Mouse (Mus musculus) induced T-regulatory cell, adult 2 months (primary cell): ENCODE results near the gene Cbx1.
A peak's percentile ranks its signal among the peaks of the same experiment; 100 is the strongest.

Experiments
- DNase-seq: peaks from one replicate; pipeline ENCODE4 v3.0.0-alpha.2; 2012; ENCODE audit warnings: low read depth

Cbx1 gene

DNA sequence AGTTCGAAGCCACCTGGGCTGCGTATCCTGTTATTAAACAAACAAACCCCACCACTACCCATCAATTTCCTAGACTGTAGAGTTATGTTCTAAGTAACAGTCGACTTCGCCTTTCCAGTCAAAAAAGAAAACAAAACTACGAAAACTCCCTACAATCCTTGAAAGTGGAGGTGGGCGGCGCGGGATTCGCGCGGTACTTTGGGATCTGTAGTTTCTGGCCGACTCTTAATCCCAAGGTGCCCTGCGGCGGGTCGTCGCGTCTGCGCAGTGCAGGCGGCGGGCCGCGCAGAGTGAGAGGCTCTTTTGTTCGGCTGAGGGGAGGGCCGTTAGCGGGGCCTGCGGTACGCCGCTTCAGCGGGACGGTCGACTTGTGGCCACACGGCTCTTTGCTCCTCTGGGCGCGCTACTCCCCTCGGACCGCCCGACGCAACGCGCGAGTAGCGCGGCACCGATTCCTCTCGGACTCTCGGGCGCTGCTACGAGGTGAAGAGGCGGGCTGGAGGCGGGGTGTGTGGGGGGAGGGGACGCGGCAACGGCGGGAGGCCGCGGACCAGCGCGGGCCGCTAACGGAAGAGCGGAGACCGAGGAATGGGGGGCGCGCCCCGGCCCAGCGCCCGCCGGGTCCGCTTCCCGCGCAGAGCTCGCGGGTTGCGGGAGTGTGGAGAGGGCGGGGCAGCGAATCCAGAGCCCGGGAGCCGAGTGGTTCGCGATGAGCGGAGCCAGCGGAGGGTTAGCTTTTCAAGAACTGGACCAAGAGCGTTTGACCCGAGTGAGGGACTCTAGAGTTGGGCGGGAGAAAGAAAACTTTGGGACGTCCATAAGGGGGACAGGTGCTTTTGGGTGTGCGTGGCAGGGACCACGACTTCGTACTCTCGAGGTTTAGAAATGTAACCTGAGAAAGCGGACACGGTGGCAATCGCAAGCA is at the start of gene Cbx1:
Cbx1 (plus strand) TSS at position 257 of the 925 bp plus-strand sequence.
- DNase-seq = peak; percentile 94

DNA sequence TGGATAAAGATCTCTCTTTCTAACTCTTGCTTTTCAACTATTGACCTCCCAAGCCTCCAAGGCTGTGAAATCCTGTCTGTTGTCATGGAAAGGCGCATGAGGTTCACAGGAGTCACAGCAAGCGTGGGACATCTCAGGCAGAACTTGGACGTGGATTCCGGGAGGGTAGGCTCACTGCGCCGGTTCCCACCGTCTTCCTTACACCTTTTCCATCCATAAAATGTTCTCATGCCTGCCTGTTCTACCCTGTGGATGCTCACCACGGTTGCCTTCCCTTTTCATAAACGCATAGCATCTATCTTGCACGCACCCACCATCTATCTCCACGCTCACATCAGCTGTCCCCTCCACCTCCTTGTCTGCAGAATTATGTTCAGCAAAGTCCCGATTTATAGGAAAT is 48.1 kb upstream of the Cbx1 start:
- DNase-seq = no peak

DNA sequence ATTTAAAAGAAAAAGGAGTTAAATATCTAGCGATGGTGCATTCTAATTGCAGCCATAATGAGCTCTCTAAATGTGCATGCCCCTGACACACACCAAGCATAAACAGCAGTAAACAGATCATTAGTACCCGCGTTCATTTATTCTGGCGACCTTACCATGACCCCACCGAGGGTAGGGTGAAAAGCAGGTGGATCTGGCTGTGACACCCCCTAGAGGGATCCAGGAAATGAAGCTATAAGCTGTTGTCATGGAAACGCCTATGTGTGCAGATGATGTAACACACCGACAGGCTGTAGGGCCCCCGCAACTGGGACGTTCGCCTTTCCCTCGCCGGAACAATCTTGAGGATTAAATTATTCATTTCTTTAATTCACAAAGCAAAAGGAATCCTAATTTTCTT is 46.9 kb upstream of the Cbx1 start:
- no peak for DNase-seq

DNA sequence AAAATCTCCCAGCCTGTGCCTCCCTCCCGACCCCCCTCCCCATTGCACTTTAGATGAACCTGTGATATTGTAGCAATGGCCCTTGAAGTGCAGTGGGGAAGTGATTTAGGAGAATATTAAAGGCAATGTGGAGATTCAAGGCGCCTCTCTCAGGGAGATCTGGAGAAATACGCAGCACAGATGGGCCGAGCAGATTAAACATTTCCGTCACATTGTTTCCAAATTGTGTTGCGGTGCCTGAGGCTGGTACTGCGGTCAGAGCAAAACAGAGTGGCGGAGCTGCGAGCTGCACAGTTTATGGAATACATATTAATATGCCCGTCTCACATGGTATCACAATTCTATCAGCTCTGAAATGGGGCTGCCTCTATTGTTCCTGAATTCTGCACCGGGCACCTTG is 45.9 kb upstream of the Cbx1 start:
- no peak for DNase-seq

DNA sequence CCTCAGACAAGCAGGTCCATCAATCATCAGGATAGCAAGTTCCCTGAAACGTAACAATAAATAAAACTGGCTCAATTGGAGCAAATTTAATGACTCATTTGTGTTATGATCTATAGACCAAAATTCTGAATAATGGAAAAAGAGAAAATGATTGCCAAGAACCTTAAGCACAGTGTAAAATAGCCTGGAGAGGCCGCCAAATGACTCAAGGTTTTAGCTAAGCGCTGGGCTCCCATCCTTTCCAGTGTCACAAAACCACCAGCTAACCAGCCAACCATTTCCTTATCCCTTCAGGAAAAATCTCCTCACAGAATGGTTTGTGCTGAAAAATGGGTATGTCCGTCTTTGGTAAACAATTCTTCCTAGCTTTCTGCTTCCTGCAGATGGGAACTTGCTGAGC is 45.0 kb upstream of the Cbx1 start:
- no peak for DNase-seq

DNA sequence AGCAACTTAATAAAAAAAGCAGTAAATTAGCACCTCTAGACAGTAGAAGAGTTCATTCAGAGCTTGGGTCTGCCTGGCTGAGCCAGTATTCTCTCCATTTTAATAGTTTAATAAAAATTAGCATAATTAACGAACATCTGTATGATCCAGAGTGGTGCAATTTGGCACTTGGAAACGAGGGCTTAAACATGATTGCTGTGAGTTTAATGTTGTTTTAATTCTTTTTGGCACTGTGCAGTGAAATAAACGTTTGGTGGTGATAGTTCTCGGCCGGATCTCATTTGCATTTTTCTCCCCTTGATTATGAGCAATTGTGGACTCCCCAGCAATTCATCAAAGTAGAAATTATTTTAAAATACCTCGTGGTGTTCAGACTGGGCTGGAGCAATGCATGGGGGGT is 42.3 kb upstream of the Cbx1 start:
- DNase-seq = no peak

DNA sequence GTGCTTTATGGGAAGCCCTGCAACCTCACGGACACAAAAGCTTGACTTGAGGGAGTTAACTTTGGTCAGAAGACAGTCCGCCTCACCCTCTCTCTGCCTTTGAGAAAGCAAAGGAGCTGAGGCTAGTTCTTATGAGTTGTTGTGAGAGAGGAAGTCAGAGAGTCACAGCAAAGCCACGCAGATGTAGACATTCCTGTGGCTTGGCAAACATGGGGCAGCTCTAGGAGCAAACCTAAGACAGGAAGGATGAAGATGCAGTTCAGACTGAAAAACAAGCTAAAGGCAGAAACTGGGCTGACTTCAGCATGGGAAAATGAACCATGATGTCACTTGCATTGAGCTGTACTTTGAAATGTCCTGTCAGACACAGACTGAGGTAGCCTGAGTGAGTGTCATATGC is 41.4 kb upstream of the Cbx1 start:
- DNase-seq = no peak

DNA sequence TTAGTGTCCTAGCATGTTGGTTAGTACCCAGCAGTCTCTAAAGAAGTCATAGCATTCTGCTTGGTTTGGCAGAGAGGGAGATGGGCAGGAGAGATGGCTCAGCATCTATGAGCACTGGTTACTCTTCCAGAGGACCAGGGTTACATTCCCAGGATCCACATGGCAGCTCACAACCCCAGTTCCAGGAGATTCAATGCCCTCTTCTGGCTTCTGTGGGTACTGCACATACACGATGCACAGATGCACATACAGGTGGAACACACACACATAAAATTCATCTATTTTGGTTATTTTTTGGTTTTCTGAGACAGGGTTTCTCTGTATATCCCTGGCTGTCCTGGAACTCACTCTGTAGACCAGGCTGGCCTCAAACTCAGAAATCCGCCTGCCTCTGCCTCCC is 33.6 kb upstream of the Cbx1 start:
- peak; percentile 48 for DNase-seq

DNA sequence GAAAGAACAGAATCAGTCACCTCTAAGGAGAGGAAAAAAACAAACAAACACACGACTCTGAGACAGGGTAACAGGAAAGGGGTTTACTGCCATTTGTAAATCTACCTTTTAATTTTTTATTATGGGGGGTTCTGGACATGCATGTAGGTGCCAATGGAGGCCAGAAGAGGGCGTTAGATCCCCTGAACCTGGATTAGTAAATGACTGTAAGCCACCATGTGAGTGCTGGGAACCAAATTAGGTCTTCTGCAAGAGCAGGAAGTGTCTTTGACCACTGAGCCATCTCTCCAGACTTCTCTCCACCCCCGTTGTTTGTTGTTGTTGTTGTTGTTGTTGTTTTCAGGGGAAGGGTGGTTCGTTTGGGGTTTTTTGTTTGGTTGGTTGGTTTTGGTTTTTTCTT is 31.5 kb upstream of the Cbx1 start:
- peak; percentile 25 for DNase-seq

DNA sequence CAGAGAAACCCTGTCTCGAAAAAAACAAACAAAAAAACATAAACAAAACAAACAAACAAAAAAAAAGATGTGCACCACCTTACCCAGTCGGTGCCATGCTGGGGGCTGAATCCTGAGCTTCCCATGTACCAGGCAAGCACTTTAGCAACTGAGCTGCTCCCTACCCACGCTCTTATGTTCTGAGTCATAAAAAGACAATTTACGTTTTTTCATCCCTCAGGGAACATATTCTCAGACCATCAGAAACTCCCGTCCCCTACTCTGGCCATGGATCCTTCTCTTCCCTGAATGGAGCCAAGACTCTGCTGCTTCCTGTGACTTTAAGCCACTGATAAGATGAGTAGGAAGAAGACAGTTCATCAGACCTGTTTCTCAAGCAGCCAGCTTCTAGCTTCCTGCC is 30.5 kb upstream of the Cbx1 start:
- DNase-seq = no peak

DNA sequence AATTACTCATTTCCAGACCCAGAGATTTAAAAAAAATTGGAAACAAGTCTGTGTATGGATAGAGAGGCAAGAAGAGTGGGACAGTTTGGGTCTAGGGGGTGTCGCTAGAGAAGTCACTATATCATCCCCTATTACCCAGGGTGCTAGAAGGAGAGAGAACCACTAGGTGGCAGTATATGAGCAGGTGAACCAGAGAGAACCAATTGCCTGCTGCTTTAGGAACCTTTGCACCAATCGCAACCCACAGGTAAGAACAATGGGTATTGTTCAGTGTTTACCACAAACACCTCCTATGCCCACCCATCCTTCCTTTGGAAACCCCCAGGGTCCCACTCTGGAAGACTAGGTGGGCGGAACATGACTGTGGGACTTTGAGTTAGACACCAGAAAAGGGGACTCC is 28.9 kb upstream of the Cbx1 start:
- peak; percentile 88 for DNase-seq

DNA sequence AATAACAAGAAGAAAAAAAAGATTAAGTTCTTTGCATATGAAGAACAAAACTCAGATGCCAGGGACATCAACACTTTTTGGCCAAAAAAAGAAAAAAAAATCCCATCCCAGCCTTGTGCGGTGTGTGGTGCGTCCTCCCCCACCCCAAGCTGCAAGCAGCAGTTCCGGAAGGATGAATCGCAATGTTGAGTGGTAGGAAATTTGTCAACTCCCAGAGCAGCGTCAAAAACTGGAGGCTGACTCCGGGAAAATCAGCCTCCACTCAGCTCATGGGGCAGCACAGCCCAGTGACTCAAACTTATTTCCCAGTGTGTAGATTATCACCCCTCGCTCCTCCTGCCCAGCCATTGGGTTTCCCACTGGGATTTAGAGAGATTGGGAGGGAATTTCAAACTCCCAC is 26.9 kb upstream of the Cbx1 start:
- no peak for DNase-seq

DNA sequence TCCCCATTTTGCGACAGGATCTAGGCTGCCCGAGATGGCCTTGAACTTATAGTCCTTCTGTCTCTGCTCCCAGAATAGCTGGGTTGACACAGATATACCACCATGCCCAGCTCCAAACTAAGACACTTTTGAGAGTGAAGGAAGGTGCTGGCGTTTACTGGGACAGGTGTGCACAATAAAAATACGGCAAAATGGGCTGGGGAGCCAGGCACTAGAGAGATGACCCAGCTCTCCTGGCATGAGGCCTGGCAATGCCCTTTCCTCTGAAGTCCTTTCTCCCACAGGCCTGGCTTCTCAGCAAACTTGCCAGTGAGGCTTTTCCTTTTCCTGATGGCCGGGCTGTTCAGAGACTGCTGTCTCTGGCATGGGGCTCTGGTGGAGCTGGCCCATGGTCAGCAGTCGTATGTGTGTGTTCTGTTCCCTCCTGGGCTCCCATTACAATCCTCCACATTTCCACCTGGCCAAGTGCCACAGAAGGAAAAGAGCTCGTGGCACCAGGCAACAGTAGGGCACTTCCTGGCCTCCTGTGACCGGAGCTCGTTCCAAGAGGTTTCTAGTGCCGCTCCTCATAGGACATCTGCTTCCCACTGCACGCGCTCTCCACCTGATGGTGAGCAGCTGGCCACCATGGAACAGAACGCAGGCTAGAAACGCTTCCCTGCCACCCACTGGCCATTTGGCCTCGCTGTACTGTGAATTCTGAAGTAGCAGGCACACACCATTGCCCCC is 26.0 kb upstream of the Cbx1 start:
- no peak for DNase-seq

DNA sequence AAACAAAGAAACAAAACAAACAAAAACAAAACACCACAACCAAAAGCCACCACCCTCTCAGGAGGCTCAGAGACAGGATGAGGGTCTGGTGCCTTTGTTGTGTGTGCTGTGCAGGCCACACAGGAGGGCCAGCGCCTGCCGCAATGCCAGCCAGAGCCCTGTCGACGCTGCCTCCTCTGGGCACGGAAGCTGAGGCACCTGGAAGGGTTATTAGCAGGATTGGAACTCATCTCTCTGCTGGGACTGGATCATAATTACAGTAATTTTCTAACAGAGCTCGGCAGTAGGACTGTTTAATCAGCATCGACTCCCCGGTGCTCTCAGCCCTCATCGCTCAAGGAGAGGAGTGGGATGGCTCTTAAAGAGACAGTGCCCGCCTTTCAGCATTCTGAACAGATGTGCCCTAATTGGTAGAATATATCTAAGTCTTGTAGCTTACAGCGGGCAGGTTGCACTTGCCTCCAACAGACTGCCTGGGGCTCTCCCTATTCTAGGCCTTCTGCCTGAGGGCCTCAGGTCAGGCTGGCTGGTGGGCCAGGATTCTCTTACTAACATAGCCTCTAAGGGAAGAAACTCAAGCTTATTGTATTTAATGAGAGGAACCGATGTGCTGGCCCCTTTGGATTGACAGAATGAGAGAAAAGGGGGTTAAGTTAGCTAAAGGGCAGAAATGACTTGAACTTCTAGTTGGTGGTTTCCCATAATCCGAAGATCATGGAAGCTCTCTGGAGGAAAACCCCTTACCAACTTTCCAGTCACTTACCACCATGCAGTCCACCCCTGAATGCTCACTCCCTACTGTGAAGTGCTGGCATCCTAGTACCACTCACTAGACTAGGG is 24.2 kb upstream of the Cbx1 start:
- DNase-seq = no peak

DNA sequence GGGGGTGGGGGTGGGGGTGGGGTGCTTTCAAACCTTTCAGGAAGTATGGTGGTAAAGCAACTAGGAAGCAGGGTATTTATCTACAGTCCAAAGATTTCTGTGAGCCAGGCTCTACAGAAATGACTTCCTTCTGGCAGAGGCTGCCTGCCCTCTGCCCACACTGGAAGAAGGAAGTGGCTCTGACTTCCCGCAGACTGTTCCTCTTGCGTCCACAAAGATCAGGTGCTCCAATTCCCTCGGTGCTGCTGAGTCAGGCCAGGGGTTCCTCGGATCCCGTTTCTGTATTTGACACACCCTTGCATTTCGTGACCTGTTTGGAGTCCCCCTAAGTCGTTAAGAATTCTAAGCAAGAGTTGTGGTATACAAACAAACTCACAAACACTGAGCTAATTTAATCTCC is 23.3 kb upstream of the Cbx1 start:
- no peak for DNase-seq

DNA sequence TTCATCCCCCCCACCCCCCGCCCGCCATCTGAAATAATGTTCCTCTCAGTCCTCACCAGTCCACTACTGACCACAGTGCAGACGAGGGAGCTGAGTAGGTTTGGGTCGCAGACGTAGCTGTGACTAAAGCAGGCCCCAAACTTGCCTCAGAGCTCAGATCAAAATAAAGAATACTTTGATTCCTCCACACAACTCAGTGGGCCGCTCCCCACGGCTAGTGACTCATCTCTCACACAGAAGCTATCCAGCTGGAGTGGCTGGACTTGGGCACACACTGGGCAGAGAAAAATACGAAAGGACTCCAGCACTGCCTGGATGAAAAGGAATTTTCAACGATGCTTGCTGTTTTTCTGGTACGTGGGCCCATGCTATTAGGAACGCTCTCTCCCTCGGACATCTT is 22.4 kb upstream of the Cbx1 start:
- DNase-seq = no peak

DNA sequence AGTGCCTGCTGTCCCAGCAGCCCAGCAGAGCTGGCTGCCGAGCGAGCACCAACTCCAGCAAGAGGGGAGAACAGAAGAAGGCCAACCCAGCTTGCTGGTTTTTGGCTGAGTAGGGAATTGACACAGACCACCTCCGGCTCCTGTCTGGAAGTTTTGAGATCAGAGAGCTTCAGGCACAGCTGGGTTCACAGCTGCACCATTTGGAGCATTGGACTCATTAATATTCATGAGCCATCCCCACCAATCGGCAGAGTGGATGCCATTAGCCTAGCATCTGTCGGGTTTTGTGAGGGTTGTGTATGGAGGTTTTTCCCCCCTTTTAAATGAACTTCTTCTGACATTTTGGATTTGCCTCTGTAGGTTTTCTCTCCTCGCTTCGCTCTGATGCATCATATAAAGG is 21.8 kb upstream of the Cbx1 start:
- no peak for DNase-seq

DNA sequence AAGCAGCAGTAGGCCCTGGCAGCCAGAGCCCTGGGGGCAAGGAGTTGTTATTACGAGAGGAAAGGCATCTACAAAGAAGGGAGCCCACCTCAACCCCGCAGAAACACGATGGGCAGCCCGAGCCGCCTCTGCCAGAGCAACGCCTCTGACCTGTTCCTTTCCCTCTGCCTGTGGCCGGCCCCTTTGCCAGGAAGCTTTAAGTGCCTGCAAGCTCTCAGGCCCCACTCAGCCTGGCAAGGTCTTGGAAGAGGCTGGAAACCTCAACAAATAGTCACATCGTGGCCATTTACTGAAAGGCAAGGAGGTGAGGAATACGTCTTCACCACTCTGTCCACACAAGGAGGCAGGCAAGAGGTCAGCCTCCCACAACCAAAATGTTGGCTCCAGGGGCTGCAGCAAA is 20.7 kb upstream of the Cbx1 start:
- no peak for DNase-seq

DNA sequence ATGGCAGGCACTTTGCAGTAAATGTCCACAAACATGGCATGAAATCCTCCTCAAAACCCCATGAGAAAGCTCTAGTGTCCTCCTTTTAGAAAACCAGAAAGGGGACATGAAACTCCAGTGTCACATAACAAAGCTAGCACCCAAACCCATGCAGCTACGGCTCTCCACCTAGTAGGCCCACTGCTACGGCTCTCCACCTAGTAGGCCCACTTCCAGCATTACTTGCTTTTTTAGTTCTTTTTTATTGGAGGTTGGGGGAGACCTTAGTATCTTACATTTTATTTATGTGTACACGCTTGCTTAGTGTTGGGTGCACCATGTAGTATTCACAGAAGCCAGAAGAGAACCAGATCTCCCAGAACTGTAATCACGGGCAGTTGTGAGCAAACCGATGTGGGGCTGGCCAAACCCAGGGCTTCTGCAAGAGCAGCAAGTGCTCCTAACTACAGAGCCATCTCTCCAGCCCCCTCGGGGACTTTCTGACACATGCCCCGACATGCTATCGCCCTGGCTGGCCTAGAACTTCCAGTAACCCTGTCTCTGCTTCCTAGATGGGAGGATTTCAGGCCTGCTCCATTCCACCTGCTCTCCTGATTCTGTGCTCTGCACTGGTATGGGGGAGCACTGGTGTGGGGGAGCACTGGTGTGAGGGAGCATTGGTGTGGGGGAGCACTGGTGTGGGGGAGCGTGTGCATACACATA is 17.5 kb upstream of the Cbx1 start:
- DNase-seq = no peak

DNA sequence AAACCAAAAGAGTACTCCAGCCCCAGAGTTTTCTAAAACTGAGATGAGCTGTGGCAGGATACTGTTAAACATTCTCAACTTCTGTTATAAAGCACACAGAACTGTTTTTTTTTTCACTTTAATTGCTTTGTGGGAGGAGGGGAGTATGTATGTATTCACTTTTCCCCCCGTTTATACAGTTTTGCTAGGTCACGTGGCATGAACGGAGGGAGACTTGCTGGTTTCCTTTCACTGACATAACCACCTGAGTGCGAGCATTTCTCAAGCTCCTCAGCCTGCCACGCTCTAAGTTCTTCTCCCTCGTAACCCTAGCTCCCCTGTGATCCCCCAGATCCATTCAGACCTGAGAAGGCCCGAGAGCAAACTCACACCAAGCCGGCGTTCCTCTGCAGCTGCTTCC is 16.5 kb upstream of the Cbx1 start:
- no peak for DNase-seq

DNA sequence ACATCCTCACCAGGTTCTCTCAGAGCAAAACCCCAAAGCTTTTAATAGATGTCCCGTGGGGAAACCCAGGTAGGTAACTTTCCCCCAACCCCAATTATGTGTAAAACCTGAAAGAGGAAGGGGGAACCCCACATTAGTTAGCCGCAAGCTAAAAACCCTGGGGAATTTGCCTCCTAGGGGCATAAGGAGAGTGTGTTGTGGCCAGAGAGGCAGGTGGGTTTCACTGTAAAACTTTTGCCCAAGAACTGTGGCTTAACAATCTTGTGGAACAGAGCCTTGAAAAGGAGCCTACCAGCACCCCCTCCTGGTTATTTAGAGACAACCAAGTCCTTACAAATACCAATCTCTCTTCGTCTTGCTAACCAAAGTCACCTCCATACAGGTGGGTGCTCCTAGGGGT is 14.4 kb upstream of the Cbx1 start:
- DNase-seq = peak; percentile 62

DNA sequence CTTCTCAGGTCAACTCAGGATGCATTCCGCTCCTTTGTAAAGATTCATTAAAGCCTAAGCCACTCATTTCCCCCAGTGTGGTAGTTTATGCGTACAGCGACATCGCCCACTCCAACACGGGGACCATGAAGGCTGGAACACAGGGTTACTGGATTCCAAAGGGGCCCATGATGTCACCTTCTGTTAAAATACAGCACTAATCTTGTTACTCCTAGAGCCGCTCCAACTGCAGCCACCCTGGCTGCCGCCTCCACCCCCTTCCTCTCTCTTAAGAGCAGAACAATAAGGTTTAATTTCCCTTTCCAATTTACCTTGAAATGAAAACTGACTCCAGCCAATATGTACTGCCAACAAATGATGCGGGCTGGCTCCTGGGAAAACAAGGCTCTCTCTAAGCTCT is 13.9 kb upstream of the Cbx1 start:
- DNase-seq = no peak
